Mouse (Mus musculus) myocyte (in vitro differentiated cells): Measurements from ENCODE around the gene Ifi27l2b. TPM values are rescaled to one million over a fixed set of nuclear protein-coding genes. Genes with fewer than 3 reads are reported as not detected.
A peak's percentile ranks its signal among the peaks of the same experiment; 100 is the strongest.

Experiments
- H3K27me3 ChIP-seq: one replicate; pipeline ENCODE4 v1.6.1; 2011; ENCODE audit not compliant: control insufficient read depth, insufficient read depth, insufficient read length
- H3K36me3 ChIP-seq: one replicate; pipeline ENCODE4 v1.6.1; 2011; ENCODE audit not compliant: control insufficient read depth, insufficient read depth
- H3K4me2 ChIP-seq: one replicate; pipeline ENCODE4 v1.6.1; 2011; ENCODE audit warnings: low read depth, control low read depth
- H3K4me3 ChIP-seq: one replicate; pipeline ENCODE4 v1.5.1; 2011; ENCODE audit warnings: mild to moderate bottlenecking, control low read depth, moderate library complexity
- H3K79me2 ChIP-seq: one replicate; pipeline ENCODE4 v1.6.1; 2011; ENCODE audit not compliant: control insufficient read depth, insufficient read depth
- H3ac ChIP-seq: one replicate; pipeline ENCODE4 v1.6.1; 2011; ENCODE audit not compliant: control insufficient read depth, insufficient read length
- CEBPB ChIP-seq: IDR thresholded peaks from 2 replicates; pipeline ENCODE4 v1.6.1; 2011; ENCODE audit warnings: mild to moderate bottlenecking, moderate library complexity; ENCODE audit not compliant: poor library complexity, insufficient read depth, severe bottlenecking
- E2F4 ChIP-seq: IDR thresholded peaks from one replicate; pipeline ENCODE4 v1.6.1; 2011; ENCODE audit warnings: mild to moderate bottlenecking, control low read depth, moderate library complexity; ENCODE audit not compliant: insufficient read depth
- MAX ChIP-seq: IDR thresholded peaks from one replicate; pipeline ENCODE4 v1.6.1; 2011; ENCODE audit warnings: low read depth, mild to moderate bottlenecking, control low read depth
- MYOD1 ChIP-seq, 3 experiments: IDR thresholded peaks; one replicate each; pipeline ENCODE4 v1.6.1; 2011; ENCODE audit warnings: control low read depth in 2 of 3, low read depth in 2 of 3, mild to moderate bottlenecking in 2 of 3, moderate library complexity in 1 of 3; ENCODE audit not compliant: insufficient read length in 2 of 3, control insufficient read depth in 1 of 3
- MYOG ChIP-seq, 3 experiments: IDR thresholded peaks; one replicate each; pipeline ENCODE4 v1.6.1; 2011; ENCODE audit warnings: control low read depth in 2 of 3, low read depth in 2 of 3, mild to moderate bottlenecking in 2 of 3; ENCODE audit not compliant: insufficient read length in 2 of 3, control insufficient read depth in 1 of 3, insufficient read depth in 1 of 3
- POLR2A ChIP-seq: IDR thresholded peaks from one replicate; pipeline ENCODE4 v1.6.1; 2011; ENCODE audit warnings: low read depth, mild to moderate bottlenecking, control low read depth, moderate library complexity; ENCODE audit not compliant: insufficient read length
- POLR2AphosphoS2 ChIP-seq: IDR thresholded peaks from one replicate; pipeline ENCODE4 v1.6.1; 2011; ENCODE audit warnings: low read depth, control low read depth; ENCODE audit not compliant: insufficient read length
- REST ChIP-seq: IDR thresholded peaks from one replicate; pipeline ENCODE4 v1.6.1; 2011; ENCODE audit warnings: mild to moderate bottlenecking, control low read depth, moderate library complexity; ENCODE audit not compliant: insufficient read depth, insufficient read length
- SRF ChIP-seq: IDR thresholded peaks from one replicate; pipeline ENCODE4 v1.6.1; 2011; ENCODE audit warnings: low read depth; ENCODE audit not compliant: control insufficient read depth, insufficient read length
- TCF12 ChIP-seq: IDR thresholded peaks from one replicate; pipeline ENCODE4 v1.6.1; 2011; ENCODE audit warnings: mild to moderate bottlenecking, control low read depth; ENCODE audit not compliant: poor library complexity, insufficient read depth, severe bottlenecking
- TCF3 ChIP-seq: IDR thresholded peaks from one replicate; pipeline ENCODE4 v1.6.1; 2011; ENCODE audit warnings: low read depth, control low read depth; ENCODE audit not compliant: insufficient read length
- USF1 ChIP-seq: IDR thresholded peaks from one replicate; pipeline ENCODE4 v1.6.1; 2011; ENCODE audit warnings: low read depth, mild to moderate bottlenecking, control low read depth, moderate library complexity
- polyA plus RNA-seq: library from polyadenylated mRNA; unstranded; fragments of >200 nt; fragmentation: generic; extraction: Trizol; gene quantifications from one replicate; pipeline ENCODE4 v1.2.1, GENCODE M21; 2012; ENCODE audit warnings: missing spikeins

Ifi27l2b gene
- polyA plus RNA-seq, 1 experiment, result not detected

DNA sequence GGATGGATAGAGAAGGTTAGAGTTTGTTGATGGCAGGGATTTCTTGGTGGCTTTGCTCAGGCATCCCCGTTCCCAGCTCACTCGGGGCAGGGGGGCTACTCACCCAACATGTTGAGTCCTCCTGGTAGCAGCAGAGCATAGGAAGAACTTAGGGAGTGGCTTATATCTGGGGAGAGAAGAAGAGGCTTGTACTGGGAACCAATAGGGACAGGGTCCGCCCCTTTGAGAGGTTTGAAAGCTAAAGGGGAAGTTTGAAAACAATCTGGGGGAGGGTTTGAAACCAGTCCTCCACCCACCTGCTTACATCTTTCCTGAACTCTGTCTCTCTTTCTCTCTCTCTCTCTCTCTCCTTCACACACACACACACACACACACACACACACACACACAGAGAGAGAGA, 13.5 kb downstream of the Ifi27l2b start, which contains the start of gene Ifi27l2a:
Gene Ifi27l2a, minus strand, starts transcription at position 157 of the 400 bp plus-strand sequence.
- no peak within 1 kb of the TSS for H3K4me2 ChIP-seq
- H3K27me3 ChIP-seq, result no peaks in the 10 kb centered on the region
- no peak for TF ChIP-seq REST
- no peak for TF ChIP-seq TCF3
- no peak for TF ChIP-seq CEBPB
- no peak for TF ChIP-seq POLR2A
- TF ChIP-seq MYOD1 (IDR thresholded peaks at IDR 0.05; ENCODE audit: control insufficient read depth in 1 of 3, insufficient read length in 2 of 3, low read depth in 2 of 3), result no peak
- H3K79me2 ChIP-seq, result no peaks in the 10 kb centered on the region
- peaks cover 5% of the 10 kb centered on the region for H3K36me3 ChIP-seq
- no peak within 1 kb of the TSS for H3K4me3 ChIP-seq
- H3ac ChIP-seq, result no peak within 1 kb of the TSS

GRCm38 (mm10) chr12:103437601-103438000, 19.4 kb downstream of the Ifi27l2b start:
- H3K79me2 ChIP-seq, result peaks cover 4% of the 10 kb centered on the region

DNA sequence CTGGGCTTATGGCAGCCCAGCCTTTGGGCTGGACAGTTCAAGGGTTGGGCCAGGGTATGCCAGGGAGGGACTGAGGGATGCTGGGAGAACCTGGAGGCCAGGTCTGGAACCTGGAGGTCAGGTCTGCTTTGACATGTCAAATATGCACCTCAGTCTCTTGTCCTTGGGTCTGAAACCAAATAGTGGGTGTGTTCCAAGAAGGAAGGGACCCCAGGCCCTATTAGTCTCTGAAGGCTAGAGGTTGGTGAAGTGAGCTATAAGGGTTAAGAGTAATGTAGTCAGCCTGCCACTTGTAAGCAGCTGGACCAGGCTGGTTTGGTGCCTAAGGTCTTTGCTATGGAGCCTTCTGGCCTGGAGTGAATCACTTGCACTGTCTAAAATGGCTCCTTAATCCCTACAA, 22.2 kb downstream of the Ifi27l2b start:
- TF ChIP-seq POLR2A (no peak), MYOD1 (IDR thresholded peaks at IDR 0.05; ENCODE audit: control insufficient read depth in 1 of 3, insufficient read length in 2 of 3, low read depth in 2 of 3) (no peak), CEBPB (no peak), USF1 (no peak), REST (no peak), MAX (no peak), POLR2AphosphoS2 (no peak), SRF (no peak), MYOG (IDR thresholded peaks at IDR 0.05; ENCODE audit: control insufficient read depth in 1 of 3, insufficient read depth in 1 of 3, insufficient read length in 2 of 3, low read depth in 2 of 3) (no peak), TCF12 (no peak), E2F4 (no peak), TCF3 (no peak)
- peak overlapping the region; percentile 81 for H3K4me2 ChIP-seq
- H3K4me3 ChIP-seq, result peak overlapping the region; percentile 32
- no peaks in the 10 kb centered on the region for H3K36me3 ChIP-seq
- H3K79me2 ChIP-seq, result peaks cover 4% of the 10 kb centered on the region
- no peaks in the 10 kb centered on the region for H3K27me3 ChIP-seq
- H3ac ChIP-seq, result no peak overlapping the region

More at GRCm38 (mm10) chr12:103437601-103438000, 19.4 kb downstream of the Ifi27l2b start:
- H3K4me3 ChIP-seq, result no peak overlapping the region
- H3K27me3 ChIP-seq, result no peaks in the 10 kb centered on the region
- TF ChIP-seq MYOD1 (IDR thresholded peaks at IDR 0.05; ENCODE audit: control insufficient read depth in 1 of 3, insufficient read length in 2 of 3, low read depth in 2 of 3), result no peak
- TF ChIP-seq TCF3, result no peak
- TF ChIP-seq MAX, result no peak
- peaks cover 5% of the 10 kb centered on the region for H3K36me3 ChIP-seq
- H3ac ChIP-seq, result no peak overlapping the region
- no peak overlapping the region for H3K4me2 ChIP-seq

GRCm38 (mm10) chr12:103433986-103434731, 22.9 kb downstream of the Ifi27l2b start, which contains the start of gene Ifi27:
Gene Ifi27 (plus strand): TSS chr12:103434211.
- H3ac ChIP-seq, result no peak within 1 kb of the TSS
- H3K27me3 ChIP-seq, result no peaks in the 10 kb centered on the region
- H3K4me3 ChIP-seq, result peak within 1 kb of the TSS; percentile 32
- H3K36me3 ChIP-seq, result no peaks in the 10 kb centered on the region
- peak within 1 kb of the TSS; percentile 81 for H3K4me2 ChIP-seq
- no peak for TF ChIP-seq MAX
- TF ChIP-seq USF1, result peak; percentile 97
- no peak for TF ChIP-seq TCF3
- 0 out of 2 replicates have a peak, but pooled peaks have one; percentile 19 for TF ChIP-seq CEBPB
- TF ChIP-seq REST, result no peak
- peak; percentile 51 for TF ChIP-seq POLR2AphosphoS2
- no peak for TF ChIP-seq SRF
- TF ChIP-seq POLR2A, result peak; percentile 45
- no peak for TF ChIP-seq E2F4
- TF ChIP-seq MYOD1 (IDR thresholded peaks at IDR 0.05; ENCODE audit: control insufficient read depth in 1 of 3, insufficient read length in 2 of 3, low read depth in 2 of 3), result peak; percentile 39 to 59 (median 51)
- TF ChIP-seq TCF12, result no peak
- TF ChIP-seq MYOG (IDR thresholded peaks at IDR 0.05; ENCODE audit: control insufficient read depth in 1 of 3, insufficient read depth in 1 of 3, insufficient read length in 2 of 3, low read depth in 2 of 3), result peak in 2 of 3 experiments; percentile 40 to 64
- H3K79me2 ChIP-seq, result peaks cover 4% of the 10 kb centered on the region

DNA sequence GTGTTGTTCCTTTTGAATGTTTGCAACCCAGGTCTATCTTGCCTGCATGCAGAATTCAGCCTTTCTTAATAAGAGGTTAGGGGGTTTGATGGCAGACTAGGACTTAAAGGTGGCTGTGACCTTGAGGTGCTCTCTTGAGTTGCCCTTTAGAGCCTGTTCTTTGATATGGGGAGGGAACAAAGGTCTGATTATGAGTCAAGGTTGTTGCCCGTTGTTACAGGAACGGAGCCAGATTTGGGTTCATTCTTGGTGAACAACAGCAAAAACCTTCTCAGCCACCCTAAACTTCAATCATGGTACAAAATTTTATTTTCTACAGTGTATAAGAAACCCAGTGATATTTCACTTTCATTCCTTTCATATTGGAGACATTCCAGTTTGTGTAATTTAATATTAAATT, 23.6 kb downstream of the Ifi27l2b start:
- H3K4me3 ChIP-seq, result peak overlapping the region; percentile 32
- H3K4me2 ChIP-seq, result peak overlapping the region; percentile 72
- no peaks in the 10 kb centered on the region for H3K36me3 ChIP-seq
- H3ac ChIP-seq, result no peak overlapping the region
- H3K79me2 ChIP-seq, result peaks cover 4% of the 10 kb centered on the region
- H3K27me3 ChIP-seq, result no peaks in the 10 kb centered on the region
- TF ChIP-seq E2F4 (no peak), CEBPB (no peak), TCF12 (no peak)
